ENCODE assay signal across 18 mouse cellular contexts in genomic region chr3:51637326-51637725, GRCm38 (mm10). TPM values are rescaled to one million over a fixed set of nuclear protein-coding genes. Genes with fewer than 3 reads are reported as not detected.
"Had no signal": no experiment of that assay in that cellular context is flagged by ENCODE, and none has a peak within 500 bp of the region (broad histone marks: within the 10 kb centered on the region; RNA-seq: fewer than 3 reads in every experiment).

No protein-coding gene starts in this region.

- H3K4me1 ChIP-seq: intestine, embryonic 15.5 days; kidney, embryonic 15.5 days; lung, embryonic 15.5 days; midbrain, embryonic 13.5 days; neural tube, embryonic 13.5 days had no signal

- ATAC-seq: intestine, embryonic 15.5 days; midbrain, embryonic 13.5 days; midbrain, embryonic 16.5 days had no signal

- DNase-seq: kidney, adult 11 months; kidney, adult 8-10 months; retina, postnatal 1 day; right cerebral cortex, postnatal 25 days had no signal

- H3K27ac ChIP-seq: intestine, embryonic 15.5 days; kidney, embryonic 15.5 days; limb, embryonic 10.5 days; limb, embryonic 13.5 days; lung, embryonic 15.5 days; midbrain, embryonic 13.5 days; neural tube, embryonic 13.5 days; stomach, postnatal 0 days had no signal

- H3K36me3 ChIP-seq: intestine, embryonic 15.5 days; kidney, embryonic 15.5 days; limb, embryonic 10.5 days; limb, embryonic 13.5 days; lung, embryonic 15.5 days; midbrain, embryonic 13.5 days; neural tube, embryonic 13.5 days had no signal

- H3K4me2 ChIP-seq: intestine, embryonic 15.5 days; kidney, embryonic 15.5 days; limb, embryonic 13.5 days; midbrain, embryonic 13.5 days; neural tube, embryonic 13.5 days had no signal

- H3K9me3 ChIP-seq: intestine, embryonic 15.5 days; kidney, embryonic 15.5 days; limb, embryonic 10.5 days; lung, embryonic 15.5 days; midbrain, embryonic 13.5 days had no signal

- H3K9ac ChIP-seq: intestine, embryonic 15.5 days; kidney, embryonic 15.5 days; limb, embryonic 13.5 days; lung, embryonic 15.5 days; midbrain, embryonic 13.5 days; neural tube, embryonic 13.5 days had no signal

- H3K4me3 ChIP-seq: intestine, embryonic 15.5 days; kidney, embryonic 15.5 days; limb, embryonic 10.5 days; limb, embryonic 13.5 days; lung, embryonic 15.5 days; midbrain, embryonic 13.5 days; myocyte; neural tube, embryonic 13.5 days had no signal

- H3K27me3 ChIP-seq: intestine, embryonic 15.5 days; kidney, embryonic 15.5 days; limb, embryonic 13.5 days; lung, embryonic 15.5 days; midbrain, embryonic 13.5 days; neural tube, embryonic 13.5 days had no signal

RNA-seq across cellular contexts. Expression of gene Mgst2, which starts 22.8 kb away (rescaled TPM):
- total RNA-seq: layer of hippocampus, adult 18-20 months; layer of hippocampus, postnatal 14 days; left cerebral cortex, postnatal 25 days; liver, adult 2 months had no signal
